Mouse (Mus musculus) kidney, postnatal 0 days (tissue): ENCODE data around the gene Fgfr2. TPM values are rescaled to one million over a fixed set of nuclear protein-coding genes. Genes with fewer than 3 reads are reported as not detected.

Source experiments
- ATAC-seq: fragments of 200-750 bp; cut with Nextera tagmentation; replicated peaks from 2 replicates; pipeline ENCODE4 v1.8.0; 2017; ENCODE audit warnings: low read depth, moderate number of reproducible peaks, moderate TSS enrichment, moderate library complexity; ENCODE audit not compliant: low FRiP score
- DNase-seq: peaks from one replicate; pipeline ENCODE4 v3.0.0-alpha.2; 2016; ENCODE audit warnings: low spot score
- H3K27ac ChIP-seq: fragments of 300-500 bp; sonication (generic); 2 replicates; pipeline ENCODE4 v1.5.1; 2014; ENCODE audit warnings: mild to moderate bottlenecking
- H3K27me3 ChIP-seq: fragments of 300-500 bp; sonication (generic); 2 replicates; pipeline ENCODE4 v1.6.1; 2014; ENCODE audit warnings: low read length, mixed read lengths; ENCODE audit not compliant: insufficient read depth
- H3K36me3 ChIP-seq: fragments of 300-500 bp; sonication (generic); 2 replicates; pipeline ENCODE4 v1.6.1; 2014; ENCODE audit warnings: low read length, mixed read lengths; ENCODE audit not compliant: insufficient read depth
- H3K4me1 ChIP-seq: fragments of 300-500 bp; sonication (generic); replicated peaks from 2 replicates; pipeline ENCODE4 v1.6.1; 2014; ENCODE audit warnings: antibody characterized with exemption, low read length, mixed read lengths; ENCODE audit not compliant: insufficient read depth
- H3K4me2 ChIP-seq: fragments of 300-500 bp; sonication (generic); 2 replicates; pipeline ENCODE4 v1.6.1; 2014; ENCODE audit warnings: mild to moderate bottlenecking, low read length, moderate library complexity, mixed read lengths
- H3K4me3 ChIP-seq: fragments of 300-500 bp; sonication (generic); replicated peaks from 2 replicates; pipeline ENCODE4 v1.5.1; 2014; ENCODE audit warnings: low read depth, low read length
- H3K9ac ChIP-seq: fragments of 300-500 bp; sonication (generic); 2 replicates; pipeline ENCODE4 v1.6.1; 2014; ENCODE audit warnings: low read depth, low read length
- H3K9me3 ChIP-seq: fragments of 300-500 bp; sonication (generic); replicated peaks from 2 replicates; pipeline ENCODE4 v1.6.1; 2016; ENCODE audit warnings: low read length, inconsistent platforms, mixed read lengths
- CTCF ChIP-seq: IDR thresholded peaks from 2 replicates; pipeline ENCODE4 v1.5.1; 2016; ENCODE audit warnings: antibody characterized with exemption, low read depth, mild to moderate bottlenecking, moderate library complexity
- WGBS: fragments of 180-500 bp; shearing (Covaris S2); extraction: QIAGEN DNeasy Blood & Tissue Kit; methylation state at CpG from one replicate; pipeline ENCODE4 v1.1.7; 2014; 5-methylcytosine and 5-hydroxymethylcytosine counted together
- polyA plus RNA-seq: library from polyadenylated mRNA; unstranded; fragments of >200 nt; fragmentation: Nextera tagmentation; extraction: Ambion mirVana; gene quantifications from 2 replicates; pipeline ENCODE4 v1.2.1, GENCODE M21; 2015

Fgfr2 gene
- polyA plus RNA-seq, 1 experiment from 2014 or later, result 79.8 TPM

GRCm38 (mm10) chr7:130826343-130826742, 2296.8 kb downstream of the Fgfr2 start:
- Histone ChIP-seq H3K27ac (no peak overlapping the region), H3K27me3 (no peaks in the 10 kb centered on the region), H3K4me1 (no peaks in the 10 kb centered on the region), H3K9ac (no peak overlapping the region), H3K9me3 (no peaks in the 10 kb centered on the region), H3K4me3 (no peak overlapping the region), H3K4me2 (no peak overlapping the region), H3K36me3 (no peaks in the 10 kb centered on the region)
- 79% methylated on average over 3 of the region's 3 CpGs for WGBS
- DNase-seq, result no peak
- no peak for ATAC-seq
- TF ChIP-seq CTCF, result no peak

- no peaks in the 10 kb centered on the region for H3K36me3 ChIP-seq
- no peak overlapping the region for H3K4me2 ChIP-seq
- ATAC-seq (no peak), DNase-seq (no peak)
- H3K9me3 ChIP-seq, result no peaks in the 10 kb centered on the region
- 66% methylated on average over 9 of the region's 9 CpGs for WGBS
- no peaks in the 10 kb centered on the region for H3K27me3 ChIP-seq
- H3K9ac ChIP-seq, result no peak overlapping the region
- H3K4me3 ChIP-seq, result no peak overlapping the region
- H3K4me1 ChIP-seq, result no peaks in the 10 kb centered on the region
- no peak overlapping the region for H3K27ac ChIP-seq
- no peak for TF ChIP-seq CTCF
Observed at GRCm38 (mm10) chr7:130823992-130824391, 2299.2 kb downstream of the Fgfr2 start.

GRCm38 (mm10) chr7:130819624-130820023, 2303.5 kb downstream of the Fgfr2 start:
- Histone ChIP-seq H3K4me1 (no peaks in the 10 kb centered on the region), H3K4me2 (no peak overlapping the region), H3K4me3 (no peak overlapping the region), H3K27ac (no peak overlapping the region), H3K27me3 (no peaks in the 10 kb centered on the region), H3K9me3 (no peaks in the 10 kb centered on the region), H3K9ac (no peak overlapping the region), H3K36me3 (no peaks in the 10 kb centered on the region)
- WGBS, result 62% methylated on average over 10 of the region's 10 CpGs
- DNase-seq (no peak), ATAC-seq (no peak)
- no peak for TF ChIP-seq CTCF

- 65% methylated on average over 5 of the region's 5 CpGs for WGBS
- no peak for TF ChIP-seq CTCF
- ATAC-seq, result no peak
- Histone ChIP-seq H3K27me3 (no peaks in the 10 kb centered on the region), H3K4me1 (no peaks in the 10 kb centered on the region), H3K4me3 (no peak overlapping the region), H3K4me2 (no peak overlapping the region), H3K27ac (no peak overlapping the region), H3K9ac (no peak overlapping the region), H3K9me3 (no peaks in the 10 kb centered on the region), H3K36me3 (no peaks in the 10 kb centered on the region)
- DNase-seq, result no peak
Observed at GRCm38 (mm10) chr7:130818813-130819212, 2304.3 kb downstream of the Fgfr2 start.

- Histone ChIP-seq H3K27ac (no peak overlapping the region), H3K9me3 (no peaks in the 10 kb centered on the region), H3K4me1 (no peaks in the 10 kb centered on the region), H3K4me2 (no peak overlapping the region), H3K9ac (no peak overlapping the region), H3K27me3 (no peaks in the 10 kb centered on the region), H3K36me3 (no peaks in the 10 kb centered on the region), H3K4me3 (no peak overlapping the region)
- no peak for TF ChIP-seq CTCF
- DNase-seq, result no peak
- 85% methylated on average over 7 of the region's 7 CpGs for WGBS
- ATAC-seq, result no peak
Observed at GRCm38 (mm10) chr7:130816243-130816642, 2306.9 kb downstream of the Fgfr2 start.

GRCm38 (mm10) chr7:130815601-130816000, 2307.5 kb downstream of the Fgfr2 start:
- Histone ChIP-seq H3K9ac (no peak overlapping the region), H3K27ac (no peak overlapping the region), H3K4me3 (no peak overlapping the region), H3K4me2 (no peak overlapping the region), H3K4me1 (no peaks in the 10 kb centered on the region), H3K9me3 (no peaks in the 10 kb centered on the region), H3K27me3 (no peaks in the 10 kb centered on the region), H3K36me3 (no peaks in the 10 kb centered on the region)
- ATAC-seq (no peak), DNase-seq (no peak)
- 93% methylated on average over 10 of the region's 10 CpGs for WGBS
- no peak for TF ChIP-seq CTCF

GRCm38 (mm10) chr7:130812407-130812806, 2310.7 kb downstream of the Fgfr2 start:
- no peak overlapping the region for H3K4me2 ChIP-seq
- no peak overlapping the region for H3K27ac ChIP-seq
- no peak for ATAC-seq
- no peaks in the 10 kb centered on the region; the same call in 1 of the 2 replicates for H3K4me1 ChIP-seq
- no peak overlapping the region for H3K4me3 ChIP-seq
- WGBS, result 45% methylated on average over 16 of the region's 16 CpGs
- no peak for TF ChIP-seq CTCF
- no peaks in the 10 kb centered on the region for H3K9me3 ChIP-seq
- DNase-seq, result no peak
- no peak overlapping the region for H3K9ac ChIP-seq
- H3K36me3 ChIP-seq, result no peaks in the 10 kb centered on the region
- H3K27me3 ChIP-seq, result no peaks in the 10 kb centered on the region
